Mouse (Mus musculus) hindbrain, embryonic 12.5 days (tissue): ENCODE data around the gene Olfr1305. TPM values are rescaled to one million over a fixed set of nuclear protein-coding genes. Genes with fewer than 3 reads are reported as not detected.

Experiments
- ATAC-seq: fragments of 200-750 bp; cut with Nextera tagmentation; 2 replicates; pipeline ENCODE4 v1.8.0; 2017; ENCODE audit warnings: moderate TSS enrichment; ENCODE audit not compliant: low FRiP score
- H3K27ac ChIP-seq: fragments of 300-500 bp; sonication (generic); 2 replicates; pipeline ENCODE4 v1.5.1; 2016; ENCODE audit warnings: mild to moderate bottlenecking
- H3K27me3 ChIP-seq: fragments of 300-500 bp; sonication (generic); 2 replicates; pipeline ENCODE4 v1.6.1; 2016; ENCODE audit warnings: mild to moderate bottlenecking
- H3K36me3 ChIP-seq: fragments of 300-500 bp; sonication (generic); 2 replicates; pipeline ENCODE4 v1.6.1; 2016; ENCODE audit warnings: mild to moderate bottlenecking
- H3K4me1 ChIP-seq: fragments of 300-500 bp; sonication (generic); 2 replicates; pipeline ENCODE4 v1.6.1; 2016
- H3K4me2 ChIP-seq: fragments of 300-500 bp; sonication (generic); replicated peaks from 2 replicates; pipeline ENCODE4 v1.6.1; 2016; ENCODE audit warnings: mild to moderate bottlenecking
- H3K4me3 ChIP-seq: fragments of 300-500 bp; sonication (generic); 2 replicates; pipeline ENCODE4 v1.5.1; 2016; ENCODE audit warnings: mild to moderate bottlenecking
- H3K9ac ChIP-seq: fragments of 300-500 bp; sonication (generic); 2 replicates; pipeline ENCODE4 v1.6.1; 2016; ENCODE audit warnings: mild to moderate bottlenecking, moderate library complexity
- H3K9me3 ChIP-seq: fragments of 300-500 bp; sonication (generic); replicated peaks from 2 replicates; pipeline ENCODE4 v1.6.1; 2016; ENCODE audit warnings: mild to moderate bottlenecking
- WGBS: fragments of 180-500 bp; shearing (Covaris S2); methylation state at CpG from one replicate; pipeline ENCODE4 v1.1.7; 2016; 5-methylcytosine and 5-hydroxymethylcytosine counted together
- polyA plus RNA-seq: library from polyadenylated mRNA; unstranded; fragments of >200 nt; fragmentation: Nextera tagmentation; extraction: Ambion mirVana; gene quantifications from 2 replicates; pipeline ENCODE4 v1.2.1, GENCODE M21; 2016

Olfr1305 gene
- not detected in 2 replicates for polyA plus RNA-seq

DNA sequence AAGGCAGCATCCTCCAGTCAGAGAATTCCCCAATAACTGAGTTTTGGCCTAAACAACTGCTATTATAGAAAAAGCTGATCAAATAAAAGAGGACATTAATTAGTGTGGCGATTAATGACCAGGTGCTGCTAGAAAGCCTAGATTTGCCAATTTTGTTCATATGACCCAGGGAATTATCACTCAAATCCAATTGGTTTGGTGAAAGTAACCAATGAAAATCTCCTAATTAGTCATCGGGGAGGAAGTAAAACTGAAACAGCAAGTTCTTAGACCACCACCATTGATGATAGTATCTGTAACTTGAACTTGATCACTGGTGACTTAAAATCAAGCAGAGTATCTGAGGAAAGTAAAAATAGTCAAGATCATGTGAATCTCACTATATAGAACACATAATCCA lies at the start of gene Olfr1305:
TSS of gene Olfr1305 (minus strand) at position 101 of the 400 bp plus-strand sequence.
- no peaks in the 10 kb centered on the region for H3K27me3 ChIP-seq
- no peak within 1 kb of the TSS for H3K4me2 ChIP-seq
- H3K9ac ChIP-seq: no peak within 1 kb of the TSS
- H3K4me1 ChIP-seq: no peaks in the 10 kb centered on the region
- H3K36me3 ChIP-seq: no peaks in the 10 kb centered on the region
- no peaks in the 10 kb centered on the region for H3K9me3 ChIP-seq
- ATAC-seq: no peak
- H3K27ac ChIP-seq: no peak within 1 kb of the TSS
- 95% methylated on average over 2 of the region's 2 CpGs for WGBS
- H3K4me3 ChIP-seq: no peak within 1 kb of the TSS

DNA sequence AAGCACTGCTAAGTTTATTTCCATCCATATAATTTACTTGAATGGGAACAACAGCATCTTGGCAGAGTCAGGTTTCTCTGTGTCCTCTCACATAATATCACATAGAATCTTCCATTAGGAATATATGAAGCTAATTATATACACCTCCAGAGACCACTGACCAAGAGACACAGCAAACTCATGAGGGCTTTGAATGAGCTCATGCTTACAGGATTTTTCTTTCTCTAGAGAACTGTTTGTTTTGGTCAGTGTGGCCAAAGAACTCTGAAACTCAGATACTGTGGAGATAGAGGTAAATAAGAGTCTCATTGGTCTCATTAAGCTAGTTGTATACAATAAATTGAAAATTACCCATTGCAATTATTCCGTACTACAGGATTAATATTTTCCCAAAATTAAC lies 39.2 kb upstream of the Olfr1305 start, which contains the start of gene Olfr1306:
TSS of gene Olfr1306 (minus strand) at position 101 of the 400 bp plus-strand sequence.
- H3K4me1 ChIP-seq: no peaks in the 10 kb centered on the region
- no peak within 1 kb of the TSS for H3K4me3 ChIP-seq
- H3K27ac ChIP-seq: no peak within 1 kb of the TSS
- no peaks in the 10 kb centered on the region for H3K36me3 ChIP-seq
- no peak within 1 kb of the TSS for H3K9ac ChIP-seq
- no peak within 1 kb of the TSS for H3K4me2 ChIP-seq
- WGBS: 98% methylated on average over 1 of the region's 1 CpGs
- 0 out of 2 replicates have a peak, but pooled peaks cover 5% of the 10 kb centered on the region for H3K9me3 ChIP-seq
- ATAC-seq: no peak
- no peaks in the 10 kb centered on the region for H3K27me3 ChIP-seq

DNA sequence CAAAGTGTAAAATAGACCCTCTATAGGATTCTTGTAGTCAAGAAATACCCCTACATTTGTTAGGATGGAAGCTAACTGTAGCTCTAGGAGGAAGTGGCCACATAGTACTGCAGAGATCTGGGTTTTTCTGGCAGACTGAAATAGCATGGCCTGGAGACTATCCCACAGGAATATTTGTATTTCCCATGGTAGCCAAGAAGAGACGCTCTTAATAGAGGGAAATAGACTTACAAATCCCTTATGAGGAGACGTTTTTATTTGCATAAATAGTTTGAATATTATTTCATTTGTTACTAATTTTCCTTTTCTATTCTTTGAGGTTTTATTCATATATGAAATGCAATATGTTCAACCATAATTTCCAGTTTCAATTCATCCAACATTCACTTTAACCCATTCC lies 56.7 kb downstream of the Olfr1305 start, which contains the start of gene Olfr1303:
TSS of gene Olfr1303 (minus strand) at position 101 of the 400 bp plus-strand sequence.
- H3K4me2 ChIP-seq: no peak within 1 kb of the TSS
- no peak for ATAC-seq
- H3K27ac ChIP-seq: no peak within 1 kb of the TSS
- no peaks in the 10 kb centered on the region for H3K36me3 ChIP-seq
- no peak within 1 kb of the TSS for H3K9ac ChIP-seq
- no peak within 1 kb of the TSS for H3K4me3 ChIP-seq
- no peaks in the 10 kb centered on the region for H3K27me3 ChIP-seq
- no peaks in the 10 kb centered on the region for H3K9me3 ChIP-seq
- H3K4me1 ChIP-seq: no peaks in the 10 kb centered on the region
- 83% methylated on average over 2 of the region's 2 CpGs for WGBS

Other genes with a start within 250 kb of the Olfr1305 start
- gene Olfr1298, start 227.9 kb downstream of the Olfr1305 start, polyA plus RNA-seq: not detected in 2 replicates
- gene Olfr1299, start 215.7 kb downstream of the Olfr1305 start, polyA plus RNA-seq: not detected in 2 replicates
- not detected in 2 replicates for gene Olfr1301, start 126.1 kb downstream of the Olfr1305 start, polyA plus RNA-seq
- not detected in 2 replicates for gene Olfr1302, start 99.7 kb downstream of the Olfr1305 start, polyA plus RNA-seq
- not detected in 2 replicates for gene Olfr1303, start 56.8 kb downstream of the Olfr1305 start, polyA plus RNA-seq
- not detected in 2 replicates for gene Olfr1306, start 39.1 kb upstream of the Olfr1305 start, polyA plus RNA-seq
- 0.01 TPM in 2 replicates for gene Olfr1307, start 72.3 kb upstream of the Olfr1305 start, polyA plus RNA-seq
- not detected in 2 replicates for gene Olfr1308, start 87.8 kb upstream of the Olfr1305 start, polyA plus RNA-seq
- gene Olfr1309, start 113.1 kb upstream of the Olfr1305 start, polyA plus RNA-seq: not detected in 2 replicates
- not detected in 2 replicates for gene Olfr1310, start 135.6 kb upstream of the Olfr1305 start, polyA plus RNA-seq
- not detected in 2 replicates for gene Olfr1311, start 147.3 kb upstream of the Olfr1305 start, polyA plus RNA-seq
- gene Olfr1312, start 173.1 kb upstream of the Olfr1305 start, polyA plus RNA-seq: not detected in 2 replicates
- gene Olfr1313, start 200.7 kb upstream of the Olfr1305 start, polyA plus RNA-seq: not detected in 2 replicates
- gene Olfr1314, start 219.6 kb upstream of the Olfr1305 start, polyA plus RNA-seq: not detected in 2 replicates
- gene Olfr1315-ps1, start 238.3 kb upstream of the Olfr1305 start, polyA plus RNA-seq: not detected in 2 replicates